21 mouse cellular contexts compared by ENCODE assay signal in genomic region chr15:59754906-59755305, GRCm38 (mm10).
DNase-seq lines count a peak whose midpoint lies in the region; ATAC-seq and TF ChIP-seq lines count a peak whose summit lies in the region.
"Had no signal": no experiment of that assay in that cellular context is flagged by ENCODE, and none has a peak within 500 bp of the region (broad histone marks: within the 10 kb centered on the region; RNA-seq: fewer than 3 reads in every experiment).

No protein-coding gene starts in this region.

- no peaks in the 10 kb centered on the region for H3K9me3 ChIP-seq in forebrain, embryonic 15.5 days
- H3K9me3 ChIP-seq in forebrain, embryonic 16.5 days (ENCODE audit: control insufficient read depth, low read length) = no peaks in the 10 kb centered on the region
- no peaks in the 10 kb centered on the region for H3K9me3 ChIP-seq in lung, embryonic 15.5 days
- no peaks in the 10 kb centered on the region for H3K9me3 ChIP-seq in ES-E14 (ENCODE audit: control insufficient read depth, insufficient read depth, low read depth, low read length)
- H3K9me3 ChIP-seq: embryonic facial prominence, embryonic 13.5 days; forebrain, embryonic 12.5 days; limb, embryonic 12.5 days; neural tube, embryonic 15.5 days had no signal

- no peak overlapping the region for H3K9ac ChIP-seq in forebrain, embryonic 15.5 days (replicated peaks)
- H3K9ac ChIP-seq in forebrain, embryonic 16.5 days (replicated peaks; ENCODE audit: low read depth, low read length) = no peak overlapping the region
- no peak overlapping the region for H3K9ac ChIP-seq in lung, embryonic 15.5 days
- no peak overlapping the region for H3K9ac ChIP-seq in ES-E14 (ENCODE audit: insufficient read depth, low read depth, low read length, poor library complexity, severe bottlenecking)
- H3K9ac ChIP-seq: embryonic facial prominence, embryonic 13.5 days; forebrain, embryonic 12.5 days; limb, embryonic 12.5 days; neural tube, embryonic 15.5 days had no signal

- in situ Hi-C loops in ES-E14 (cut with MboI; ENCODE audit: low sequenced_read_pairs in 2 of 2, unreplicated experiment in 2 of 2) = no loop called here

- H3K4me3 ChIP-seq in forebrain, embryonic 15.5 days = no peak overlapping the region
- no peak overlapping the region for H3K4me3 ChIP-seq in forebrain, embryonic 16.5 days (replicated peaks; ENCODE audit: low read length)
- 0 out of 2 replicates have a peak overlapping the region, but pooled peaks have one; percentile 8 for H3K4me3 ChIP-seq in lung, embryonic 15.5 days
- H3K4me3 ChIP-seq in ES-E14 (ENCODE audit: insufficient read depth in 1 of 2, low read depth in 1 of 2, low read length in 2 of 2, poor library complexity in 1 of 2, severe bottlenecking in 1 of 2) = peak overlapping the region in 1 of 2 experiments; percentile 26; a peak in 1 of 4 replicates
- H3K4me3 ChIP-seq: embryonic facial prominence, embryonic 13.5 days; forebrain, embryonic 12.5 days; limb, embryonic 12.5 days; neural tube, embryonic 15.5 days had no signal

- no peak for DNase-seq in lung, postnatal 10 days
- peak; percentile 17 for DNase-seq in ES-E14 (ENCODE audit: low read depth, low spot score)
- DNase-seq in large intestine, adult 2 months (ENCODE audit: low read depth, low spot score) = peak; percentile 19
- DNase-seq in adrenal gland, adult 18-20 months (ENCODE audit: low spot score in 2 of 2) = no peak
- DNase-seq in ovary, adult 18-20 months (ENCODE audit: low spot score) = no peak
- DNase-seq: adrenal gland, postnatal 14 days; cerebellum, postnatal 25 days; gastrocnemius, postnatal 10 days; kidney, adult 2 months; kidney, postnatal 36 days; lung, postnatal 36 days; right cerebral cortex, adult 18-20 months; thymus, postnatal 25 days had no signal

- H3K27me3 ChIP-seq in forebrain, embryonic 15.5 days = no peaks in the 10 kb centered on the region
- H3K27me3 ChIP-seq in forebrain, embryonic 16.5 days (replicated peaks; ENCODE audit: control insufficient read depth, insufficient read depth, low read length) = no peaks in the 10 kb centered on the region
- H3K27me3 ChIP-seq in lung, embryonic 15.5 days = no peaks in the 10 kb centered on the region
- H3K27me3 ChIP-seq: forebrain, embryonic 12.5 days; limb, embryonic 12.5 days; neural tube, embryonic 15.5 days had no signal

- ATAC-seq in forebrain, embryonic 15.5 days (replicated peaks) = 0 out of 2 replicates have a peak, but pooled peaks have one; percentile 23
- ATAC-seq in forebrain, embryonic 16.5 days = no peak
- no peak for ATAC-seq in lung, embryonic 15.5 days (ENCODE audit: borderline replicate concordance, extremely low read depth, low FRiP score, low TSS enrichment)

- no peaks in the 10 kb centered on the region for H3K36me3 ChIP-seq in forebrain, embryonic 15.5 days
- H3K36me3 ChIP-seq in forebrain, embryonic 16.5 days (ENCODE audit: control insufficient read depth, insufficient read depth) = no peaks in the 10 kb centered on the region
- H3K36me3 ChIP-seq in lung, embryonic 15.5 days = no peaks in the 10 kb centered on the region
- no peaks in the 10 kb centered on the region for H3K36me3 ChIP-seq in ES-E14 (ENCODE audit: control insufficient read depth, insufficient read depth, low read length, poor library complexity, severe bottlenecking)
- H3K36me3 ChIP-seq: embryonic facial prominence, embryonic 13.5 days; forebrain, embryonic 12.5 days; limb, embryonic 12.5 days; neural tube, embryonic 15.5 days had no signal

- no peak overlapping the region for H3K27ac ChIP-seq in forebrain, embryonic 15.5 days (replicated peaks)
- no peak overlapping the region for H3K27ac ChIP-seq in forebrain, embryonic 16.5 days (ENCODE audit: low read length)
- H3K27ac ChIP-seq in lung, embryonic 15.5 days = peak overlapping the region; percentile 12; the same call in 1 of the 2 replicates
- no peak overlapping the region for H3K27ac ChIP-seq in ES-E14 (ENCODE audit: insufficient read depth, low read depth, low read length, poor library complexity, severe bottlenecking)
- H3K27ac ChIP-seq: embryonic facial prominence, embryonic 13.5 days; forebrain, embryonic 12.5 days; limb, embryonic 12.5 days; neural tube, embryonic 15.5 days had no signal

- WGBS in forebrain, embryonic 15.5 days = 57% methylated on average over 13 of the region's 13 CpGs
- WGBS in forebrain, embryonic 16.5 days = 54% methylated on average over 13 of the region's 13 CpGs
- WGBS in lung, embryonic 15.5 days = 53% methylated on average over 13 of the region's 13 CpGs
- 33% methylated on average over 13 of the region's 13 CpGs for WGBS in large intestine, adult 2 months

- H3K4me2 ChIP-seq in forebrain, embryonic 15.5 days (replicated peaks) = no peak overlapping the region; the same call in 1 of the 2 replicates
- no peak overlapping the region; the same call in 1 of the 2 replicates for H3K4me2 ChIP-seq in forebrain, embryonic 16.5 days (ENCODE audit: low read length)
- peak overlapping the region; percentile 45 for H3K4me2 ChIP-seq in lung, embryonic 15.5 days
- H3K4me2 ChIP-seq: embryonic facial prominence, embryonic 13.5 days; forebrain, embryonic 12.5 days; heart, embryonic 11.5 days; limb, embryonic 12.5 days; neural tube, embryonic 15.5 days had no signal

- no peaks in the 10 kb centered on the region; the same call in 1 of the 2 replicates for H3K4me1 ChIP-seq in forebrain, embryonic 15.5 days
- no peaks in the 10 kb centered on the region for H3K4me1 ChIP-seq in forebrain, embryonic 16.5 days (replicated peaks; ENCODE audit: control insufficient read depth, insufficient read depth, low read length)
- peaks cover 3% of the 10 kb centered on the region; the same call in 1 of the 2 replicates for H3K4me1 ChIP-seq in lung, embryonic 15.5 days
- no peaks in the 10 kb centered on the region; a peak in 1 of 4 replicates for H3K4me1 ChIP-seq in ES-E14 (ENCODE audit: control insufficient read depth in 2 of 2, insufficient read depth in 2 of 2, low read length in 2 of 2, poor library complexity in 1 of 2)
- H3K4me1 ChIP-seq: forebrain, embryonic 12.5 days; limb, embryonic 12.5 days; neural tube, embryonic 15.5 days had no signal

TF ChIP-seq in ES-E14, 5 proteins besides CTCF, POLR2A, EP300 and RAD21:
- no peak for TF ChIP-seq HCFC1 (IDR thresholded peaks at IDR 0.05; ENCODE audit: borderline replicate concordance, insufficient read depth, low read length)
- no peak for TF ChIP-seq ZC3H11A (IDR thresholded peaks at IDR 0.05; ENCODE audit: borderline replicate concordance, low read depth, low read length)
- no peak for TF ChIP-seq CHD2 (IDR thresholded peaks at IDR 0.05; ENCODE audit: low read depth, low read length)
- no peak for TF ChIP-seq ZNF384 (IDR thresholded peaks at IDR 0.05; ENCODE audit: low read depth, low read length)
- no peak for TF ChIP-seq MAFK (IDR thresholded peaks at IDR 0.05; ENCODE audit: insufficient read depth, low read depth, low read length)

Comparison
In these comparisons a context has a peak if more than half of its experiments do, and no peak if none do; other contexts are left out.
1. DNase-seq: peak in ES-E14 (single experiment) and large intestine, adult 2 months (single experiment); none in lung, postnatal 10 days (single experiment), adrenal gland, adult 18-20 months (0 of 2) and ovary, adult 18-20 months (single experiment).